Mouse (Mus musculus) cerebellum, adult 2 months (tissue): ENCODE measurements around the gene Slit3.

Experiments used
- CTCF ChIP-seq: fragments of 200-500 bp; IDR thresholded peaks from 2 replicates; pipeline ENCODE4 v1.5.1; 2011; ENCODE audit warnings: low read depth, mild to moderate bottlenecking, control low read depth, low read length, moderate library complexity, borderline replicate concordance; ENCODE audit not compliant: insufficient read depth
- POLR2A ChIP-seq: fragments of 200-500 bp; IDR thresholded peaks from 2 replicates; pipeline ENCODE4 v1.6.1; 2011; ENCODE audit warnings: low read length, control low read depth, borderline replicate concordance; ENCODE audit not compliant: insufficient read depth

DNA sequence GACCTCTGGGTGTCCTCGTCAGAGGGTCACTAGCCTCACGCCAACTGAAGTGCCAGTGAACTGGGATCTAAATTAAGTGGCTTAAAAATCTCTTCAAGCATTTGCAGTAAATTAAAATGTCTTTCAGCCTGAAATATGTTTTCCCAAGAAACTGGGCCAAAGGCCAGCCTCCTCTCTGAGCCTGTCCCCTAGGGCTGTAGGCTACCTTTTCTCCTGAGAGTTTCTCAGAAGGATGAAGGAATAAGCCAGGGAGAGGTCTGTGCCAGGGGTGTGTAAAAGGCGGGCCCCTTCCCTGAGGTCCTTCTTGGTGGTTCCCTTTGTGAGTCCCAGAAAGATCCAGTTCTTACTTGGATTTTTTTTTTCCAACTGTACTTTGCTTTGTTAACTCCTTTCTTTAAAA is 617.1 kb downstream of the Slit3 start:
- no peak for TF ChIP-seq POLR2A
- no peak for TF ChIP-seq CTCF
